Mouse (Mus musculus) bone marrow, adult 2 months (tissue): ENCODE data around the gene Cdcp2.

Experiments
- CTCF ChIP-seq: fragments of 200-500 bp; IDR thresholded peaks from 2 replicates; pipeline ENCODE4 v1.5.1; 2011; ENCODE audit warnings: low read length, control low read depth; ENCODE audit not compliant: control insufficient read depth, insufficient read depth
- POLR2A ChIP-seq: fragments of 200-500 bp; IDR thresholded peaks from 2 replicates; pipeline ENCODE4 v1.6.1; 2011; ENCODE audit warnings: low read depth, mild to moderate bottlenecking, control low read depth, low read length, borderline replicate concordance; ENCODE audit not compliant: control insufficient read depth

DNA sequence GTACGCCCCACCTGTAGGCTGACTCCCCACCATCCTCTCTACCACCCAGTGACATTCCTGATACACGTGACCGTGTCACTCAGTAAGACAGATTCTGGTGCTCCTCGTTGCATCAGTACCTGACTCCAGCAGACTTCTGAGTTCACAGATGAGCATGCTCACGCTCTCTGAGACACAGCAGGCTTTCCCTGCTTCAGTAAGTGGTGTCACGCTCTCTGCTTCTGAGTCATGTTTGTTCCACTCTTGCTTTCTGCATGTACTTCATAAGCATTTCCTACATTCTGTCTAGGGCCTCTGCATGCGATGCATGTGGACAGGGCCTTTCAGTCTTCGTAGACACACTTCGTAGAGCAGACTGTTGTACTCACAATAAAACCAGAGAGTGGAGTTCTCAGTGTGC is 24.3 kb upstream of the Cdcp2 start:
- TF ChIP-seq POLR2A (no peak), CTCF (no peak)
